Mouse (Mus musculus) midbrain, embryonic 15.5 days (tissue): Measurements from ENCODE around the gene Tnnc1. TPM values are rescaled to one million over a fixed set of nuclear protein-coding genes. Genes with fewer than 3 reads are reported as not detected.

ENCODE experiments used
- ATAC-seq: fragments of 200-750 bp; cut with Nextera tagmentation; replicated peaks from 2 replicates; pipeline ENCODE4 v1.8.0; 2017; ENCODE audit warnings: moderate TSS enrichment
- H3K27ac ChIP-seq: fragments of 300-500 bp; sonication (generic); 2 replicates; pipeline ENCODE4 v1.5.1; 2015; ENCODE audit warnings: mild to moderate bottlenecking, inconsistent platforms
- H3K27me3 ChIP-seq: fragments of 300-500 bp; sonication (generic); replicated peaks from 2 replicates; pipeline ENCODE4 v1.6.1; 2015; ENCODE audit warnings: inconsistent platforms
- H3K36me3 ChIP-seq: fragments of 300-500 bp; sonication (generic); replicated peaks from 2 replicates; pipeline ENCODE4 v1.6.1; 2015; ENCODE audit warnings: inconsistent platforms
- H3K4me1 ChIP-seq: fragments of 300-500 bp; sonication (generic); 2 replicates; pipeline ENCODE4 v1.6.1; 2015; ENCODE audit warnings: inconsistent platforms
- H3K4me2 ChIP-seq: fragments of 300-500 bp; sonication (generic); 2 replicates; pipeline ENCODE4 v1.6.1; 2015; ENCODE audit warnings: inconsistent platforms, mild to moderate bottlenecking, moderate library complexity
- H3K4me3 ChIP-seq: fragments of 300-500 bp; sonication (generic); 2 replicates; pipeline ENCODE4 v1.5.1; 2015; ENCODE audit warnings: mild to moderate bottlenecking, inconsistent platforms
- H3K9ac ChIP-seq: fragments of 300-500 bp; sonication (generic); 2 replicates; pipeline ENCODE4 v1.6.1; 2015; ENCODE audit warnings: mild to moderate bottlenecking, inconsistent platforms
- H3K9me3 ChIP-seq: fragments of 300-500 bp; sonication (generic); 2 replicates; pipeline ENCODE4 v1.6.1; 2016; ENCODE audit warnings: inconsistent platforms
- WGBS: fragments of 180-500 bp; shearing (Covaris S2); methylation state at CpG from one replicate; pipeline ENCODE4 v1.1.7; 2015; ENCODE audit warnings: mixed read lengths; 5-methylcytosine and 5-hydroxymethylcytosine counted together
- polyA plus RNA-seq: library from polyadenylated mRNA; unstranded; fragments of >200 nt; fragmentation: Nextera tagmentation; extraction: Ambion mirVana; gene quantifications from 2 replicates; pipeline ENCODE4 v1.2.1, GENCODE M21; 2015

Gene Tnnc1
- 2.9 and 4.6 TPM in 2 replicates for polyA plus RNA-seq

DNA sequence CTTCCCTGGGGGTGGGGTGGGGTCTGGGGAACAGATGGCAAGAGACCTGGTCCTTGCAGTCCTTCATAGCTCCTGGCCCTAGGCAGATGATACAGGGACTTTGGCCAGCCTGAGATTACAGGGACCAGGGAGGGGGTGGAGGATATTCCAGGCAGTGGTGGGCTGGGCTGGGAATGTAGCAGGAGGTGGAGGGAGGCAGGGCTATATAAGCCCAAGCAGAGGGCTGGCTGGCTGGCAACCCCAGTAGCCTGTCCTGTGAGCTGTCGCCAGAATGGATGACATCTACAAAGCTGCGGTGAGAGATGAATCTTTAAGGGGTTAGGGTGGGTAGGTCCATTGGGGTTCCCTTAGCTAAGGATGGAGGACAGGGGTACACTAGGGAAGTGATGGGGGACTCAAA, at the start of gene Tnnc1:
TSS of gene Tnnc1 (plus strand) at position 229 of the 400 bp plus-strand sequence.
- no peak for ATAC-seq
- H3K4me1 ChIP-seq: peaks cover 26% of the 10 kb centered on the region
- peak within 1 kb of the TSS; percentile 88 for H3K27ac ChIP-seq
- no peaks in the 10 kb centered on the region for H3K27me3 ChIP-seq
- H3K36me3 ChIP-seq: peaks cover under 1% of the 10 kb centered on the region; the same call in 1 of the 2 replicates
- peak within 1 kb of the TSS; percentile 57 for H3K4me3 ChIP-seq
- H3K9me3 ChIP-seq: no peaks in the 10 kb centered on the region
- 78% methylated on average over 2 of the region's 2 CpGs for WGBS
- H3K4me2 ChIP-seq: peak within 1 kb of the TSS; percentile 83
- no peak within 1 kb of the TSS; the same call in 1 of the 2 replicates for H3K9ac ChIP-seq

DNA sequence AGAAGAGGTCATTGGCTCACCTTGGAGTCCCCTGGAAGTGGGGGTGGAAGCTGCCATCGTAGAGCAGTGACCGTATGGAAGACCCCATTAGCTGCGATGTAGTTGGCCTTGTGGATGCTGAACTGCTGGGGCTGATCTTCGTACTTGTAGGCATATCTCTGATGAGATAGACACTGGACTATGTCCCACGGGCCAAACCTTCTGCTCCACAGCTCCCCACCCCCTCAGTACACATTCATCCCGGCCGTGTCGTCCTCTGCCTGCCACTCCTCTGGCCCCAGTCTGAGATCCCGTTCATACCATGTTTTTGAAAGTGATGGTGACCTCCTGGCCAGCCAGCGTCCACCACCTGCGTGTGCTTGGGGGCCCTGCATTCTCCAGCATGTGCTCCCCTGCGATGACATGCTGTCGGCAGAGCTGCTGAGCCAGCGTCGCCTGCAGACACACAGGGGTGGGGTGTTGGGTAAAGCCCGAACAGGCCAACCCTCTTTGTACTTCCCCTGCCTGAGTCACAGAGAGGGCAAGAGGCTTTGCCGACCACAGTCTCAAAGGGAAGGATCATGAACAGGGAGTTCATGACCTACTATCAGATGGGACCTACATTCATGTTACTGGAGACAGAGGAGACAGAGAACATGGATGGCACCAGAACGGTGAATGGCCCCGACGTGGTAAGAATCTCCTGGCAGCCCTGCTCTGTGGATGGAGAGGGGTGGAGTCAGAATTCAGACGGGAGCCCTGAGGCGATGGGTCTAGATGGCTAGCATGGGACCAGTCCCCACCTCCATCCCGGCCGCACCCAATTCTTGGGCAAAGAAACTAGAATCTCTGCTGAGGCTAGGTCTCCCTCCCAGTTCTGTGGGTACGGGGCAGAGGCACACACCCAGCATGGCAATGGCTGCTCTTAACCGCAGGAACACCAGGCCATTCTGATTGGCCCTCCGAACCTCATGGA, 47.6 kb upstream of the Tnnc1 start:
- no peak for ATAC-seq
- Histone ChIP-seq H3K27ac (no peak overlapping the region), H3K27me3 (no peaks in the 10 kb centered on the region), H3K4me1 (no peaks in the 10 kb centered on the region), H3K9me3 (no peaks in the 10 kb centered on the region), H3K4me2 (no peak overlapping the region), H3K36me3 (no peaks in the 10 kb centered on the region), H3K4me3 (no peak overlapping the region), H3K9ac (no peak overlapping the region)
- 79% methylated on average over 27 of the region's 27 CpGs for WGBS

DNA sequence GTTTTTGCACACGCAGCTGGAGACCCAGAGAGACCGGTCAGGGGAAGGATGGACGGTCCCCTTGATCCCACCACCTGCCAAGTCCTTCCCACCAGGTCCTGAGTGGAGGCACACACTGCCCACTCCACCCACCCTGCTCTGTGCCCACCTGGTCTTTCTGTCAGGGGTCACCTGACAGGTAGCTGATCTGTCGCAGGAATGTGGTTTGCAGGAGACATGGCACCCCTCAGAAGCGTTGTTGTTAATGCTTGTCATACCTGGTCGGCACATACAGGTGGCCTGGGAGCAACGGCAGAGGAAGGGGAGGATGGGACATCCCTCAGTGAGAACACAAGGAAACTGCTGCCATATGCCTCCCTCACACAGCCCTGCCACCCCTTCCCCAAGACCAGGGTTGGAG, 46.9 kb upstream of the Tnnc1 start:
- ATAC-seq: no peak
- Histone ChIP-seq H3K4me3 (no peak overlapping the region), H3K36me3 (no peaks in the 10 kb centered on the region), H3K4me1 (no peaks in the 10 kb centered on the region), H3K27ac (no peak overlapping the region), H3K9ac (no peak overlapping the region), H3K9me3 (no peaks in the 10 kb centered on the region), H3K4me2 (no peak overlapping the region), H3K27me3 (no peaks in the 10 kb centered on the region)
- WGBS: 90% methylated on average over 7 of the region's 7 CpGs

DNA sequence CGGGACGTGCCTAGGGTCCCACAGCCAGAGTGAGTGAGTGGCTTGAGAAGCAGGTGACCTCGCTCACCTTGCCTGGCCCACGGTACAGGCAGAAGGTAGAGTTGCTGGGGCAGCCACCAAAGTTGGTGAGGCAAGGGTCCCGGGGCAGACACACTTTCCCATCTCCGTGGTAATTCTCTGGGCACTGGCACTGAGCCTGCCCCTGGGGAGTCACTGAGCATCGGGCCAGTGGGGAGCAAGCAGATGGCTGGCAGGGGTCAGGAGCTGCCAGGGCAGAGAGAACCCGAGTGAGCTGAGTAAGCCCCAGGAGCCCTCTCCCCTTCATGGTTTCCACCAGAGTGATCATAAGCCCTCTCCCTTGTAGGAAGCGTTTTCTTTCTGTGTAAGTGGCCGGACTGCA, 46.5 kb upstream of the Tnnc1 start:
- H3K27me3 ChIP-seq: no peaks in the 10 kb centered on the region

DNA sequence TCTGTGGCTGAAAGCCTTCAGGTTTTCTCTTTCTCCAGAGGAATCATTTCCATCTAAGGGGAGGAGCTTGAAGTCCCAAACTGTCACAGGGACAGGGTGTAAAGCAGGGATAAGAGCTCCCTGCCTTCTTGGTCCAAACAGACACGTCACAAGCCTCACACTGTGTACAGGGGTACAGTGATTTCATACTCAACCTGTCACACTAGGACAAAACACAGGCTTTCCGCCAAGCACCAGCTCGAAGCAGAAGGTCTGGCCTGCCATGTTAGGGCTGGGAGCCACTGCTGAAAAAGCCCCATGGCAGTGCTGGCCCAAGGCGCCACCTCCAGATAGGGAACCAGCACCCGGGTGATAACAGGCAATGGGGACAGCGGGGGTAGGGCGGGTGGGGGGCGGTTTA, 44.0 kb upstream of the Tnnc1 start:
- Histone ChIP-seq H3K9ac (no peak overlapping the region), H3K27ac (no peak overlapping the region), H3K9me3 (no peaks in the 10 kb centered on the region), H3K27me3 (no peaks in the 10 kb centered on the region), H3K4me1 (no peaks in the 10 kb centered on the region), H3K36me3 (no peaks in the 10 kb centered on the region), H3K4me2 (no peak overlapping the region), H3K4me3 (no peak overlapping the region)
- ATAC-seq: no peak
- 83% methylated on average over 8 of the region's 8 CpGs for WGBS

More for the DNA sequence above, 46.5 kb upstream of the Tnnc1 start:
- H3K4me3 ChIP-seq: no peak overlapping the region
- H3K9ac ChIP-seq: no peak overlapping the region
- ATAC-seq: no peak
- no peaks in the 10 kb centered on the region for H3K9me3 ChIP-seq
- no peaks in the 10 kb centered on the region for H3K36me3 ChIP-seq
- H3K4me2 ChIP-seq: no peak overlapping the region
- no peaks in the 10 kb centered on the region for H3K4me1 ChIP-seq
- no peak overlapping the region for H3K27ac ChIP-seq
- 60% methylated on average over 10 of the region's 10 CpGs for WGBS

DNA sequence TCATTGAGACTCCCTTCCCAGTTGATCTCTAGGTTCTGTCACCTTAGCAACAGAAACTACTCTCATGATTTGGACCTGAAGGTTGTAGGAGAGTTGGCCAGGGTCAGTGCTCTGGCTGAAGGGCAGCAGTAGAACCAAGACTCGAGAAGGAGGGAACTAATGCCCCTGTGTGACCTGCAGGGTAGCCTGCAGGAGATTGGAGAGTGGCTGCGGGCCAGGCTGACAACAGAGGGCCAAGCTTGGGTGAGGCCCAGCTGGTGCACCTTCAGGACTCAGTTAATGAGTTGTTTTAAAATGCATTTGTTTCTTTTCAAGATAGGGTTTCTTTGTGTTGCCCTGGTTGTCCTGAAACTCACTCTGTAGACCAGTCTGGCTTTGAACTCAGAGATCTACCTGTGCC, 43.1 kb upstream of the Tnnc1 start:
- Histone ChIP-seq H3K4me1 (no peaks in the 10 kb centered on the region), H3K36me3 (0 out of 2 replicates have a peak, but pooled peaks cover 1% of the 10 kb centered on the region), H3K27me3 (no peaks in the 10 kb centered on the region), H3K9me3 (no peaks in the 10 kb centered on the region), H3K4me3 (no peak overlapping the region), H3K27ac (no peak overlapping the region), H3K9ac (no peak overlapping the region), H3K4me2 (no peak overlapping the region)
- WGBS: 53% methylated on average over 2 of the region's 2 CpGs
- no peak for ATAC-seq

DNA sequence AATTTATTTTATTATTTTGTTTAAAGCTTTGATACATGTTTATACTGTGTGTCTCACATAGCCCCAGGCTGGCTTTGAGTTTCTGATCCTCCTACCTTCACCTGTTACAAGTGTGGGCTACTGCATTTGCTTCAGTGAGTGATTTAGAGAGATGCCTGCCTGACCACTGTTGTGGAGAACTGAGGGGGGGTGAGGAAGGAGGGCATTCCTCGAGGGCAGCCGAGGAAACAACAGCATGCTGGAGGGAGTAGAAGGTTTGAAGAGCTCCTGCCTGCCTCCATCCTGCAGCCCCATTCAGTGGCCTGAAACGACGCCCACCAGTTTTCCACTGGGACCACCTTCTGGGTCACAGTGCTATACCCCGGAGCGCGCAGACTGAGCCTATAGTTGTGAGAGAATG, 42.7 kb upstream of the Tnnc1 start:
- Histone ChIP-seq H3K27me3 (no peaks in the 10 kb centered on the region), H3K4me1 (no peaks in the 10 kb centered on the region), H3K9me3 (no peaks in the 10 kb centered on the region), H3K27ac (no peak overlapping the region), H3K4me2 (no peak overlapping the region), H3K36me3 (peaks cover 4% of the 10 kb centered on the region; the same call in 1 of the 2 replicates), H3K4me3 (no peak overlapping the region), H3K9ac (no peak overlapping the region)
- WGBS: 53% methylated on average over 7 of the region's 7 CpGs
- ATAC-seq: no peak

DNA sequence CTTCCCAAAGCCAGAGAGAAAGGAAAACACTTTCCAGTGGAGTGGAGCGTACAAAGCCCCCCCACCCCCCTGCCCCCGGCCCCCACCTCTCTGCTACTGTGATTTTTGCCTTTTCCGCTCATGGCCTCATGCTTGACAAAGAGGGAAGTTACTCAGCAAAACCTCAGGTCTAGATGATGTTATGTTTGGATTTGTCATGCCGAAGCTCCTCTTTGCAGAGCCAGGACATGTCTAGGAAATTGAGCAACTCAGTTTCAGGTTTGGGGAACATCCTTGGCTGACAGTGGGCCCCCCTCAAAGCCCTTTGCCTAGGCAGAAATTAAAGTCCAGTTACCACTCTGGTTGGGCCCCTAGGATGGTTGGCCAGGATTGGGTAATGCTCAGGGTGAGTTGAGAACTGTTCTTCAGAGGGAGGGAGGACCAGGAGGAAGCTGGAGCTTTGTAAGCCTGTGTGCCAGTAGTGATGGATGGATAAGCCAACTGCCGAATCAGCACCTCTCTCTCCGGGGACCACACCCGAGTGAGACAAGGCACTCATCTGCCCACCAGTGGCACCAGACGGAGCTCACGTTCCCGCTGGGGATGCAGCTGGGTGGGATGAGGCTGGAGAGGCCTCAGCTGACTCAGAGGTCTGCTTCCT, 42.0 kb upstream of the Tnnc1 start:
- Histone ChIP-seq H3K27ac (no peak overlapping the region), H3K4me1 (no peaks in the 10 kb centered on the region), H3K9ac (no peak overlapping the region), H3K4me2 (no peak overlapping the region), H3K4me3 (no peak overlapping the region), H3K27me3 (no peaks in the 10 kb centered on the region), H3K9me3 (no peaks in the 10 kb centered on the region), H3K36me3 (peaks cover 10% of the 10 kb centered on the region; the same call in 1 of the 2 replicates)
- 69% methylated on average over 10 of the region's 10 CpGs for WGBS
- no peak for ATAC-seq

DNA sequence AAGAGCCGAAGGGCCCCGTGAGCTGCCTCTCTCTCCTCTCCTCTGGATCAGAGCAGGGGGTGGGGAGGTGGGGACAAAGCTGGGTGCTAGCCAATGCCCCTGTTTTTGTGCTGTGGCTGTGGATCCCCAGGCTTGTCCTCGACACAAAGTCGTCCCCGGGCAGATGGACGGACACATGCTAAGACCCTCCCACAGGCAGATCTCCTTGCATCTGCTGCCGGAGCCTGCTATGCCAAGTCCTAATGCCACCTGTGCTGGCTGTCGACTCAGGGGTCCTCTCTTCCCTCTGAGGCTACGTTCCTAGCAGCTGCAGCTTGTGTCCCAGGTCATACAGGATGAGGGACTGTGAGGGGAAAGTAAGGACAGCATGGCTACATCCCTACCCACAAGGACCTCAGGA, 41.3 kb upstream of the Tnnc1 start:
- H3K4me2 ChIP-seq: no peak overlapping the region
- no peak overlapping the region for H3K9ac ChIP-seq

DNA sequence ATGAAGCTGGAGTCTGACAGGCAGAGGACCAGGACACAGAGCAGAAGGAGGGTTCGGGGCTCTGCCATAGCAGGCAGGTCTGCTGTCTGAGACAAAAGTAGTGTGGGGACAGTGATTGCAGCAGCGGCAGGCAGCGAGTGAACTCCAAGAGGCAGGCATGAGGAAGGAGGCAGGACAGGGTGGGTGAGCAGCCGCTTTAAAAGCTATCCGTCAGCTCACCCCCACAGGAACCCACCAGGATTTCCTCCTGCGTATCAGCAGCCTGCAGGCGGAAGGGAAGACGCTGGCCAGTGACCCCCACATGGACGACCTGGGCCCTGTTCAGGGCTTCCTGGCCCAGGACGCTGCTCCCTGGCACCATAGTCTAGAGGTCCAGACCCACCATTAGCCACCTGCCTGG, 39.7 kb upstream of the Tnnc1 start, which contains the start of gene Stab1:
TSS of gene Stab1 (minus strand) at position 217 of the 400 bp plus-strand sequence.
- Histone ChIP-seq H3K4me3 (no peak within 1 kb of the TSS), H3K27me3 (no peaks in the 10 kb centered on the region), H3K4me1 (no peaks in the 10 kb centered on the region), H3K4me2 (peak within 1 kb of the TSS; percentile 15; the same call in 1 of the 2 replicates), H3K36me3 (peaks cover 34% of the 10 kb centered on the region), H3K9me3 (no peaks in the 10 kb centered on the region), H3K9ac (no peak within 1 kb of the TSS), H3K27ac (no peak within 1 kb of the TSS)
- 53% methylated on average over 10 of the region's 10 CpGs for WGBS
- no peak for ATAC-seq

More for the DNA sequence above, 41.3 kb upstream of the Tnnc1 start:
- peaks cover 18% of the 10 kb centered on the region for H3K36me3 ChIP-seq
- 59% methylated on average over 9 of the region's 9 CpGs for WGBS
- H3K27ac ChIP-seq: no peak overlapping the region
- no peak overlapping the region for H3K4me3 ChIP-seq
- H3K27me3 ChIP-seq: no peaks in the 10 kb centered on the region
- H3K4me1 ChIP-seq: no peaks in the 10 kb centered on the region
- H3K9me3 ChIP-seq: no peaks in the 10 kb centered on the region
- ATAC-seq: no peak

DNA sequence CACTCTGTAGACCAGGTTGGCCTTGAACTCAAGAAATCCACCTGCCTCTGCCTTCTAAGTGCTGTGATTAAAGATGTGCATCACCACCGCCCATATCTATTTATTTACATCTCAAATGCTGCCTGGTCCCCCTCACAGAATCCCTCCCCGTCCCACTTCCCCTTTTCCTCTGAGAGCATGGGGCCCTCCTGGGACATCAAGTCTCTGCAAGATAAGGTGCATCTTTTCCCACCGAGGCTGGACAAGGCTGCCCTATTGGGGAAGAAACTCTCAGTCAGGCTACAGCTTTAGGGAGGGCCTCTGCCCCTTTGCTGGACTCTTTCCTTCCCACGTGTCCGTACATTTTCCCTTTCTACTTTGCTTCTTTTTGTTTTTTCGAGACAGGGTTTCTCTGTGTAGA, 38.6 kb upstream of the Tnnc1 start:
- no peak overlapping the region for H3K4me2 ChIP-seq
- no peak overlapping the region for H3K27ac ChIP-seq
- H3K4me3 ChIP-seq: no peak overlapping the region
- WGBS: 81% methylated on average over 6 of the region's 6 CpGs
- no peak for ATAC-seq
- H3K9me3 ChIP-seq: no peaks in the 10 kb centered on the region
- H3K4me1 ChIP-seq: no peaks in the 10 kb centered on the region
- H3K9ac ChIP-seq: no peak overlapping the region
- H3K36me3 ChIP-seq: peaks cover 44% of the 10 kb centered on the region
- no peaks in the 10 kb centered on the region for H3K27me3 ChIP-seq

DNA sequence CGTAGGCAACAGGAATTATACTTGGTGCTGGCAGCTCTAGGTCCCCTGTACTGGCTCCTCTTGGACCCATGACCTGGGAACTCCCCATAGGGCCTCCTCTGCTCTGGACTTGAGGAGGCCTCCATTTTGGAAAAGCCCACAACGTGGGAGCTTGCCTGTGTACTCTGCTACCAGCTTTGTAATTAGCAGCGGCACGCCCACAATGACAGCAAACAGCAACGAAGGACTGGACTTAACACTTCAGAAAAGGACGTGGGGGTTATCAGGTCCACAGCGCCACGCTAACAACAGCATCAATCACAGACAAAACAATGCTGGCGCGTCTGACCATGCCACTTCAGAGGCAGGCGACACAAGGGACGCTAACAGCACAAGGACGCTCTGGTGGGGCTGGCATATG, 37.1 kb upstream of the Tnnc1 start:
- Histone ChIP-seq H3K36me3 (peaks cover 57% of the 10 kb centered on the region), H3K27me3 (no peaks in the 10 kb centered on the region), H3K27ac (no peak overlapping the region; the same call in 1 of the 2 replicates), H3K4me1 (no peaks in the 10 kb centered on the region), H3K4me3 (no peak overlapping the region), H3K9me3 (no peaks in the 10 kb centered on the region), H3K9ac (no peak overlapping the region), H3K4me2 (no peak overlapping the region)
- 82% methylated on average over 13 of the region's 13 CpGs for WGBS
- no peak for ATAC-seq
